Mouse (Mus musculus) MEL (cell line): ENCODE data around the gene Tada2a. TPM values are rescaled to one million over a fixed set of nuclear protein-coding genes. Genes with fewer than 3 reads are reported as not detected.

ENCODE experiments used
- DNase-seq: peaks from one replicate; pipeline ENCODE4 v3.0.0; 2011; ENCODE audit warnings: low read depth, low spot score
- H3K27ac ChIP-seq: 2 replicates; pipeline ENCODE4 v1.5.1; 2012; ENCODE audit warnings: low read depth, mild to moderate bottlenecking, control low read depth, low read length, moderate library complexity; ENCODE audit not compliant: control insufficient read depth
- H3K27me3 ChIP-seq, 2 experiments: fragments of 150-350 bp in 1 of 2; sonication (generic) in 1 of 2; 2 replicates each; pipeline ENCODE4 v1.6.1; 2012; ENCODE audit warnings: low read length in 2 of 2, mild to moderate bottlenecking in 2 of 2, improper control_type of control experiment in 1 of 2, moderate library complexity in 1 of 2; ENCODE audit not compliant: insufficient read depth in 2 of 2, control insufficient read depth in 1 of 2
- H3K36me3 ChIP-seq, 2 experiments: 2 replicates each; pipeline ENCODE4 v1.6.1; 2012 to 2014; ENCODE audit warnings: low read length in 2 of 2, improper control_type of control experiment in 1 of 2, inconsistent platforms in 1 of 2, mild to moderate bottlenecking in 1 of 2; ENCODE audit not compliant: insufficient read depth in 2 of 2, control insufficient read depth in 1 of 2
- H3K4me1 ChIP-seq, 2 experiments: fragments of 150-350 bp in 1 of 2; sonication (generic) in 1 of 2; 2 replicates each; pipeline ENCODE4 v1.6.1; 2012; ENCODE audit warnings: low read length in 2 of 2, improper control_type of control experiment in 1 of 2, mild to moderate bottlenecking in 1 of 2; ENCODE audit not compliant: insufficient read depth in 2 of 2, control insufficient read depth in 1 of 2
- H3K4me3 ChIP-seq, 2 experiments: fragments of 150-350 bp in 1 of 2; sonication (generic) in 1 of 2; 2 replicates each; pipeline ENCODE4 v1.5.1; 2012; ENCODE audit warnings: low read depth in 2 of 2, low read length in 2 of 2, mild to moderate bottlenecking in 2 of 2, moderate library complexity in 2 of 2, control low read depth in 1 of 2, improper control_type of control experiment in 1 of 2; ENCODE audit not compliant: control insufficient read depth in 1 of 2, insufficient read depth in 1 of 2
- H3K79me2 ChIP-seq: 2 replicates; pipeline ENCODE4 v1.6.1; 2012; ENCODE audit warnings: mild to moderate bottlenecking, low read length, moderate library complexity; ENCODE audit not compliant: control insufficient read depth, poor library complexity, insufficient read depth
- H3K9ac ChIP-seq: 2 replicates; pipeline ENCODE4 v1.6.1; 2012; ENCODE audit warnings: low read depth, mild to moderate bottlenecking, control low read depth, low read length, moderate library complexity; ENCODE audit not compliant: control insufficient read depth, poor library complexity, severe bottlenecking
- H3K9me3 ChIP-seq: fragments of 150-350 bp; sonication (generic); replicated peaks from 2 replicates; pipeline ENCODE4 v1.6.1; 2012; ENCODE audit warnings: mild to moderate bottlenecking, low read length, improper control_type of control experiment, moderate library complexity; ENCODE audit not compliant: insufficient read depth
- BHLHE40 ChIP-seq: IDR thresholded peaks from 2 replicates; pipeline ENCODE4 v1.6.1; 2012; ENCODE audit warnings: low read depth, mild to moderate bottlenecking, inconsistent platforms, low read length, improper control_type of control experiment, borderline replicate concordance
- CHD1 ChIP-seq: IDR thresholded peaks from 2 replicates; pipeline ENCODE4 v1.6.1; 2012; ENCODE audit warnings: low read depth, mild to moderate bottlenecking, inconsistent platforms, low read length, improper control_type of control experiment
- CTCF ChIP-seq, 3 experiments: IDR thresholded peaks in 2 of 3; conservative IDR thresholded peaks in 1 of 3; 2 replicates each; pipeline ENCODE4 v1.5.1; 2011 to 2012; ENCODE audit warnings: low read length in 3 of 3, low read depth in 2 of 3, mild to moderate bottlenecking in 2 of 3, improper control_type of control experiment in 1 of 3, inconsistent platforms in 1 of 3, mixed read lengths in 1 of 3, moderate library complexity in 1 of 3; ENCODE audit not compliant: control insufficient read depth in 1 of 3, insufficient read depth in 1 of 3, poor library complexity in 1 of 3, severe bottlenecking in 1 of 3
- E2F4 ChIP-seq: IDR thresholded peaks from 2 replicates; pipeline ENCODE4 v1.6.1; 2011; ENCODE audit warnings: low read depth, low read length, improper control_type of control experiment, borderline replicate concordance
- ETS1 ChIP-seq: IDR thresholded peaks from 2 replicates; pipeline ENCODE4 v1.6.1; 2012; ENCODE audit warnings: low read depth, mild to moderate bottlenecking, inconsistent platforms, low read length, improper control_type of control experiment, moderate library complexity
- HCFC1 ChIP-seq: IDR thresholded peaks from 2 replicates; pipeline ENCODE4 v1.6.1; 2012; ENCODE audit warnings: low read depth, mild to moderate bottlenecking, inconsistent platforms, low read length, improper control_type of control experiment, moderate library complexity
- JUND ChIP-seq: IDR thresholded peaks from 2 replicates; pipeline ENCODE4 v1.6.1; 2011; ENCODE audit warnings: low read depth, mild to moderate bottlenecking, improper control_type of control experiment, low read length
- MXI1 ChIP-seq: IDR thresholded peaks from 2 replicates; pipeline ENCODE4 v1.6.1; 2011; ENCODE audit warnings: mild to moderate bottlenecking, low read depth, low read length, improper control_type of control experiment
- MYB ChIP-seq: IDR thresholded peaks from 2 replicates; pipeline ENCODE4 v1.6.1; 2011; ENCODE audit warnings: mild to moderate bottlenecking, low read depth, low read length, improper control_type of control experiment
- RCOR1 ChIP-seq: IDR thresholded peaks from 2 replicates; pipeline ENCODE4 v1.6.1; 2012; ENCODE audit warnings: low read depth, mild to moderate bottlenecking, inconsistent platforms, low read length, improper control_type of control experiment
- SIN3A ChIP-seq: IDR thresholded peaks from 2 replicates; pipeline ENCODE4 v1.6.1; 2012; ENCODE audit warnings: low read length, improper control_type of control experiment, inconsistent platforms
- SMC3 ChIP-seq: IDR thresholded peaks from 2 replicates; pipeline ENCODE4 v1.6.1; 2011; ENCODE audit warnings: low read depth, low read length, improper control_type of control experiment
- TAL1 ChIP-seq: IDR thresholded peaks from 2 replicates; pipeline ENCODE4 v1.6.1; 2012; ENCODE audit warnings: mild to moderate bottlenecking, inconsistent platforms, low read length, moderate library complexity, mixed read lengths
- TCF12 ChIP-seq: IDR thresholded peaks from 2 replicates; pipeline ENCODE4 v1.6.1; 2014; ENCODE audit warnings: low read depth, mild to moderate bottlenecking, inconsistent platforms, low read length, improper control_type of control experiment, moderate library complexity
- USF1 ChIP-seq: IDR thresholded peaks from 2 replicates; pipeline ENCODE4 v1.6.1; 2014; ENCODE audit warnings: low read depth, mild to moderate bottlenecking, inconsistent platforms, low read length, improper control_type of control experiment, moderate library complexity
- ZKSCAN1 ChIP-seq: IDR thresholded peaks from 2 replicates; pipeline ENCODE4 v1.6.1; 2012; ENCODE audit warnings: low read depth, mild to moderate bottlenecking, inconsistent platforms, low read length, improper control_type of control experiment, moderate library complexity
- ZMIZ1 ChIP-seq: IDR thresholded peaks from 2 replicates; pipeline ENCODE4 v1.6.1; 2012; ENCODE audit warnings: low read depth, mild to moderate bottlenecking, inconsistent platforms, low read length, improper control_type of control experiment, moderate library complexity
- ZNF384 ChIP-seq: IDR thresholded peaks from 2 replicates; pipeline ENCODE4 v1.6.1; 2012; ENCODE audit warnings: low read depth, mild to moderate bottlenecking, inconsistent platforms, low read length, improper control_type of control experiment
- polyA plus RNA-seq, 2 experiments: library from polyadenylated mRNA; stranded (reverse) in 1 of 2; unstranded in 1 of 2; fragments of >175 nt in 1 of 2; fragments of >200 nt in 1 of 2; gene quantifications; 2 replicates each; pipeline versions ENCODE4 v1.2.1 to v1.2.4; 2012; ENCODE audit warnings: low replicate concordance in 2 of 2, low read depth in 1 of 2; ENCODE audit not compliant: insufficient read length in 2 of 2, insufficient read depth in 1 of 2, missing spikeins in 1 of 2
- total RNA-seq: library from RNA; depleted of rRNA; stranded (reverse); fragments of 300-350 nt; gene quantifications from 2 replicates; pipeline ENCODE4 v1.2.3, GENCODE M21; 2012

The Tada2a gene
- total and polyA plus RNA-seq, 3 experiments: 35.9 to 37.8 TPM; not detected in 1

DNA sequence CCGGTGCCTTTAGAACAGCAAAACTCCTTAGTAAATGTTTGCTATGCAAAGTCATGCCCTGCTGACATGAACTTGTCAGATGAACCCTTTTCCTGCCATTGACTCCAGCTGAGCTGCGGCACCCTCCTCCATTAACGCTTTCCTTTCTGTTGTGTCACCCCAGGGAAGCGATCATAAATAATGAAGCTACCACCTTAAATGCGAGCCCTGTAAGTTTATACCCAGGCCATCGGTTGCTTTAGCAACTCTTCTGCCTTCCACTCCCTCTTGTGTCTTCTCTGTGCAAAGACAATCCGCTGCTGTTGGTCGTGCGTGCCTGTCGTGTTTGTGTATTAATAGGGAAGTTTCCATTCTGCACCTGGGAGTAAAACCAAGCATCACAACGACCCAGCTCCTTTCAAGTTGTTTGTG is 63.3 kb downstream of the Tada2a start:
- Histone ChIP-seq H3K36me3 (peaks cover 0 to 9% of the 10 kb centered on the region in 2 experiments; a peak in 2 of 4 replicates), H3K27ac (no peak overlapping the region), H3K4me1 (peaks cover 2 to 17% of the 10 kb centered on the region in 2 experiments; a peak in 3 of 4 replicates), H3K79me2 (peaks cover 1% of the 10 kb centered on the region; the same call in 1 of the 2 replicates), H3K4me3 (no peak overlapping the region), H3K9ac (no peak overlapping the region), H3K27me3 (no peaks in the 10 kb centered on the region), H3K9me3 (no peaks in the 10 kb centered on the region)
- TF ChIP-seq CHD1: no peak
- peak in 1 of 3 experiments; percentile 3; a peak in 1 of 6 replicates for TF ChIP-seq CTCF (IDR thresholded peaks at IDR 0.05 in 2 of 3, conservative IDR thresholded peaks at IDR 0.05 in 1 of 3; ENCODE audit: control insufficient read depth in 1 of 3, insufficient read depth in 1 of 3, low read depth in 2 of 3, low read length in 3 of 3, poor library complexity in 1 of 3, severe bottlenecking in 1 of 3)
- no peak for TF ChIP-seq BHLHE40
- peak; percentile 23 for DNase-seq

GRCm38 (mm10) chr11:84063631-84064209 is 65.7 kb downstream of the Tada2a start:
- DNase-seq: no peak
- TF ChIP-seq MYB (no peak), ZMIZ1 (no peak), CHD1 (no peak), TAL1 (no peak)
- TF ChIP-seq, all 39 proteins: peak for 0
- Histone ChIP-seq H3K4me1 (peaks cover 0 to 8% of the 10 kb centered on the region in 2 experiments; a peak in 1 of 4 replicates), H3K36me3 (peaks cover 0 to 4% of the 10 kb centered on the region in 2 experiments; a peak in 2 of 4 replicates), H3K9me3 (no peaks in the 10 kb centered on the region), H3K9ac (no peak overlapping the region), H3K27ac (no peak overlapping the region), H3K27me3 (no peaks in the 10 kb centered on the region), H3K4me3 (no peak overlapping the region), H3K79me2 (peaks cover 1% of the 10 kb centered on the region; the same call in 1 of the 2 replicates)

- Histone ChIP-seq H3K9ac (no peak overlapping the region), H3K27me3 (no peaks in the 10 kb centered on the region), H3K27ac (no peak overlapping the region), H3K9me3 (no peaks in the 10 kb centered on the region), H3K4me3 (no peak overlapping the region), H3K79me2 (no peaks in the 10 kb centered on the region), H3K36me3 (peaks cover 0 to 4% of the 10 kb centered on the region in 2 experiments; a peak in 2 of 4 replicates), H3K4me1 (peaks cover 0 to 6% of the 10 kb centered on the region in 2 experiments; a peak in 1 of 4 replicates)
- TF ChIP-seq ZKSCAN1: no peak
- TF ChIP-seq ZMIZ1: no peak
- no peak for TF ChIP-seq MYB
- TF ChIP-seq, all 39 proteins: peak for 0
- no peak for DNase-seq
These were observed 66.6 kb downstream of the Tada2a start for GRCm38 (mm10) chr11:84062805-84063204.

DNA sequence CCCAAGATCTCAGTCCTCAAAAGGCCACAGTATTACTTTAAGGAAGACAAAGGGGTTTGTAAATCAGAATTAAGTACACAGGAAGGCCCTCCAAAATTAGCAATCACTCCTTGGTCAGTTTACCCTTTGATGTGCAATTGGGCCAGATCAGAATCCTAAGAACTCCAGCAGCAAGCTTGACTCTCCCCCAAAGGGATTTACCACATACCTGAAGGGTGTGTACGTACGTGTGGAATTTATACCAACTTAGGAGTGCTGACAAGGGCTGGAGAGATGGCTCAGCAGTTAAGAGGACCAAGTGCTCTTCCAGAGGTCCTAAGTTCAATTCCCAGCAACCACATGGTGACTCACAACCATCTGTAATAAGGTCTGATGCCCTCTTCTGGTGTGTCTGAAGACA is 67.5 kb downstream of the Tada2a start:
- no peak overlapping the region for H3K27ac ChIP-seq
- H3K79me2 ChIP-seq: no peaks in the 10 kb centered on the region
- H3K36me3 ChIP-seq: no peaks in the 10 kb centered on the region
- H3K27me3 ChIP-seq: no peaks in the 10 kb centered on the region
- H3K9me3 ChIP-seq: no peaks in the 10 kb centered on the region
- no peaks in the 10 kb centered on the region for H3K4me1 ChIP-seq
- no peak overlapping the region for H3K4me3 ChIP-seq
- DNase-seq: no peak
- H3K9ac ChIP-seq: no peak overlapping the region
- TF ChIP-seq TCF12 (no peak), HCFC1 (no peak), ZKSCAN1 (no peak), JUND (no peak), MYB (no peak), E2F4 (no peak), RCOR1 (no peak), USF1 (no peak), ETS1 (no peak), TAL1 (no peak), ZNF384 (no peak), ZMIZ1 (no peak), BHLHE40 (no peak), MXI1 (no peak), SIN3A (no peak), SMC3 (no peak)
